Mouse (Mus musculus) erythroid progenitor cell, adult 5-6 weeks (primary cell): ENCODE results near the gene Iah1. TPM values are rescaled to one million over a fixed set of nuclear protein-coding genes. Genes with fewer than 3 reads are reported as not detected.

Source experiments
- ATAC-seq: replicated peaks from 2 replicates; pipeline ENCODE4 v1.8.0; 2016; ENCODE audit warnings: moderate number of reproducible peaks, mild to moderate bottlenecking, moderate TSS enrichment, inconsistent platforms; ENCODE audit not compliant: poor library complexity, low FRiP score, severe bottlenecking
- total RNA-seq, 2 experiments: library from RNA; stranded (forward) in 1 of 2; stranded (reverse) in 1 of 2; fragments of 150-400 nt in 1 of 2; fragments of 186-747, 209-891 nt in 1 of 2; gene quantifications; 2 replicates each; pipeline versions ENCODE4 v1.2.3 to v1.2.4; 2015 to 2017; ENCODE audit warnings: low replicate concordance in 2 of 2

The Iah1 gene
- total RNA-seq, 2 experiments from 2014 or later = 9.2 to 15.1 TPM

DNA sequence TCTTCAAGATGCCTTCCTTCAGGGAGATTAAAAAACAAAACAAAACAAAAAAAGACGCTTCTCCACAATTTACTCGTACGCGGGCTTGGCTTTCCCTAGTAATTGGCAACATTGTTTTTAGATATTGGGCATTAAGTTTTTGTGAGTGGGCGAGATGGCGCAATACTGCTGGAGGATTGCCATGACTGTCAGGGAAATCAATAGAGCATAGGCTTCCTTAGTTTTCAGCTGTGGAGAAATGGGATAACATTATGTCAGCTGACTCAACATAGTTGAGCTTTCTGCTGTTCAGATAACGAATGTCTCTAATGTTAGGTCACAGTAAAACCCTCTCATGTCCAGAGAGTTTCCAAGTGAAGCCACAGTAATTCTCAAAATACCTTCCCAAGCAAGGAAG lies 678 bp downstream of the Iah1 start:
- no peak for ATAC-seq

DNA sequence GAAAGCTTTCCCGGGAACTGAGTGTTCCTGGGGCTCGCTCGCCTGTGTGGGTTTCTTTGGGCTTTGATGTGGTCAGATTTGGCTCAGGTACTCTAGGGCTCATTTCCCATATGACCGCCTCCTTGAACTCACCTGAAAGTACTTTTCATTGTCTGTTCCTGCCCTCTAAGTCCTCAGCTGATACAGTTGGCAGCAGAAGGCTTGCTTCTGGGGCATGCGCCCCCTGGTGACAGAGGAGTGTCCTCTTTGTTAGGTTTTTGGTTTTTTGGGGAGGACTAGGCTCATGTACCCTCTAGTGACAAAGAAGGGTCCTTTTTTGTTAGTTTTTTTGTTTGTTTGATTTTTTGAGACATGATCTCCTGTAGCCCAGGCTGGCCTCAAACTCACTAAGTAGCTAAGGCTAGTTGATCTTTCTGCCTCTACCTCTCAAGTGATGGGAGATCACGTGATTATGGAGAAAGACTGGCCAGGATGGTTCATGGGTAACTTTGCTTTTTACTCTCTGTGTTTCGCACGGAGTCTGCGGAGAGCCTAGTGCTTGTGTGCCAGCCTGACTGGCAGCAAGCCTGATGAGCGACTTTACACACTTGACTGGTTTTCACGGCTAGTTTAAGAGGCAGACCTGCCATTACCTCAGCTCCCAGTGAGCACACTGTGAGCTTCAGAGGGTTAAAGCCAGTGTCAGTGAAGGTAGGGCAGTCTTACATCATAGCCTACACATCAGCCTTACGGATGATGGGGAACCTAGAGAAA lies 2.1 kb downstream of the Iah1 start:
- ATAC-seq = peak; percentile 50

DNA sequence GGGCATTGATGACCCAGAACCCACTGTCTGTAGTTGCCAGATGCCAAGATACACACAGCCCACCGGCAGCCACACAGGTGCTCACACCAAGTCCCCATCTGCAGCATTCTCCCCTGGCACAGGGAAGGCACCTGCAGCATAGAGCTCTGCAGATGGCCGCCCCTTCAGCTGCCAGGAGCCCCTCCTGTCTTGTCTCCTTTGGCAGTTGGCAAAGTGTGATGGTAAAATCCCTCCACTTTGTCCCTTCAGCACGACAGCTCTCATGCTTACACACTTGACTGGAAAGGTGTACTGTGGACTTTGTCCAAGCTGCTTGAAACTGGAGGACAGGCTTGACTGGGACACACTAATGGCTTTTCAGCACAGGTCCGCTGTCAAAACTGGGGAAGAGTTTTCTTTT lies 4.1 kb downstream of the Iah1 start:
- no peak for ATAC-seq

DNA sequence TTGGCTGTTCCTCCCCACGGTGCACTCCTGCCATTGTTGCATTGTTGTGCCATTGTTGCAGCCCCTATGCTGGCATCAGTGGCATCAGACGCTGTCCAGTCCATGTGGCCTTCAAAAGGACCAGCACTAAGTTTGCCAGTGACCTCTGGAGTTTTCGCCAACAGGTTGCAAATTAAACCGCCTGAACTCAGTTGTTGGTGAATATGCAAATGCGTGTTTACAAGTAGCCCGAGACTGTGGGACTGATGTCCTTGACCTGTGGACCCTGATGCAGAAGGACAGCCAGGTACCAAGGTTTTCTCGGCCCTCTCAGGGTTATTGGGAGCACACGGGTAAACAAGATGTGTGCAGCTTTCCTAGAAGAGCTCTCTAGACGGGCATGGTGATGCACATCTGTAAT lies 5.0 kb downstream of the Iah1 start:
- ATAC-seq = no peak

DNA sequence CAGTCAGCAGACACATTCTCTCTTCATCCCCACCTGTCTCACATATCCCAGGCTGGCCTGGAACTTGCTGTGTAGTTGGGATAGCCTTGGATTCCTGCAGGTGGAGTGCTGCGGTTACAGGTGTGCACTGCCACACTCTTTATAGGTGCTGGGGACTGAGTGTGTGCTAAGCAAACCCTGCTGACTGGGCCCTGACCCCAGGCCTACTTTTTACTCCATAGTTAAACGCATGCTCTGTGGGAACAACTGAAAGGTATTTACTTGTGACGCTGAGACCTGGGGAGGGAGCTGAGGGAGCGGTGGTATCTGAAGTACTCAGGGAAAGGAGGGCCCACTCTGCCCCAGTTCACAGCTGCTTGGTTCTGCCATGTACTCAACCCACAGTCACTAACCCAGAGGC lies 6.1 kb downstream of the Iah1 start:
- no peak for ATAC-seq

DNA sequence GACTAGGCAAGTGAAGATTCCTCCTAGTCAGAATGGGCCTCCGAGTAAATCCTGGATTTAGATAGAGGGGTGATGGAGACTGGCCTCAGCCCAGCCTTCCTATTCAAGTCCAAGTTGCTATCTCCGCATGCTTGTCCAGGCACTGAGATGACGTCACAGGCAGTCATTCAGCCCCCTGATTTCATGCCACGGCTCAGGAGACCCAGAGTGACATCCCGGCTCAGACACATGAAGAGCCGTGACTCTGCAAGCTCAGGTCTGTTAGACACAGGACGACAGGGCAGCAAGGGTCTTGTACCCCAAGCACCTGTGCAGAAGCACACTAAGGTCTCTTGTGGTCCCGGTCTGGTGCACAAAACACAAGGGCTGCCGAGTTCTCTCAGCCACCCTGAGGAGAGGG lies 6.7 kb downstream of the Iah1 start:
- ATAC-seq = no peak

DNA sequence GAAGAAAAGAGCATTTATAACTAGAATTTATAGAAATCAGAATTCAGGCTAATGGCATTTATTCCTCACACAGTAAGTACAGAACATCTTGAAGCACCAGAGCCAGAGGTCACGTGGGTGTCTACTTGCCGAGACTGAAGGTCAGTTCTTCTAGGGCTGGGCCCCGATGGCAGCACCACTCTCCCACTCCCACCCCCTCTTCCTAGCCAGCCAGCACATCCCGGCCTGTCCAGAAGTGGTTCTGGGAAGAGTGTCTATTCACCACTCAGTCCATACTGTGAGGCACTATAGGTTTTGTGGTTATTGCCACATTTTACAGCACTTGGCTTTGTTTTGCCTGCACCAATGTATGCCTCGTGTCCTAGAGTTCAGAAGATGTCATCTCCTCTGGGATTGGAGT lies 7.9 kb downstream of the Iah1 start:
- ATAC-seq = no peak

DNA sequence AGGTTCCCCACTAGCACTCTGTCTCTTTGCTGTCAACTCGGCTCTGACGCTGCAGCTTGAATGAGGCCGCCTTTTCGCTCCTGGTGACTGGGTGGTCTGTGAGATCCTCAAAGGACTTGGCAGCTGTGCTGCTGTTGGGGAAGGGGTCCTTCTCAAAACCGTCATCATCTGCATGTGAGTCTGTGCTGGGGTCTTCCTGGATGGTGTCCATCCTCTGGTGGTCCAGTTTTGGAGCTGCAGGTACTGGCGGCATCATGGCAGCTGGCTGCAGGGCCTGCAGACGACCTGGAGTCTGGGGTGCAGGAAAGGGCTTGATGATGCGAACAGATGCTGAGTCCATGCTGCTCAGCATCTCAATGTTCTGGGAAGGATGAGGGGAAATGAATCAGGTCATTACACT lies 9.1 kb downstream of the Iah1 start:
- no peak for ATAC-seq

DNA sequence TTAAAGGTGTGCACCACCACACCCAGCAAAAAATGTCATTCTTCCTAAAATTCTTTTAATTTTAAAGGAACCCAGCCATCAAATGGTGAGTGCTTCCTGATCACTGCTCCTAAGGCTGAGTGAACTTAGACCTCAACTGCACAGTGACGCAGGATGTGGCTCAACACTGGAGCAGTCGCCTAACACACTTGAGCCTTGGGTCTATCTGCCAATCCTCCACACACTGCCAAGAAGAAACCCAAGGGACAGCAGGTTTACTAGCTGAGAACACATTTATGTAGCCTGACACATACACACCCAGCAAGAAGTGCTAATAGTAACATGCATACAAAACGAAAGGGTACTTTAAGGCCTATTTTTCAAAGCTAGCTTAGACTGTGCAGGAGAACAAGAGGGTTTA lies 10.1 kb downstream of the Iah1 start:
- no peak for ATAC-seq

DNA sequence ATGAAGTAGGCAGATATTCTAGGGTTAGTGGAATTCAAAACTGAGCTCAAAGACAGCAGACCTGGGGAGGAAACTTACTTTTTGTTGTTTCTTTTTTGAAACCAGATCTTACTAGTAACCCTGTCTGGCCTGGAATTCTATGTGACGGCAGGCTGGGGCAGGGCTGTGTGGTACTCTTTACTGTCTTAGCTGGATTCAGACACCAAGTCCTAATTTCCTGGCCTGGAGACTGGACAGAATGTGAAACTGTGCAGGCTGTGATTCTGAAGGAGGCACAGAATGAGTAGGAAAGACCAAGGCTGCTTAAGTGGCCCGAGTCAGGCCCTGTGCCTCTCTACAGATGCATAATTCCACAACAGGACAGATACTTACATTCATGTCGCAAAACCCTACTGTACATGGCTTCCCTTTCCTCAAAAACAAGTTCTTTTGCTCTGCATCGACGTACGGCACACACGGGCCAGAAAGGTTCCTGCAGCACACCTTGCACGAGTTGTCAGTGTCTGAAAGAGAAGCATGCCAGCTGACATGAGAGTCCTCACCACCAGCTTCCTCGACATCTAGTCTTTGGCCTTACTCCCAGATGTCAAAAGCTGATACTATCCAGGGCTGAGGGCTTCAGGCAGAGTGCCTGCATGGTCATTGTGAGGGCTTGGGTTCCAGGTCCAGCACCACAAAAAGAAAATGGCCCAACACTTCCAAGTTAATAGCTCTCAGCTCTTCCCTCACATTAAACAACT lies 13.6 kb downstream of the Iah1 start:
- ATAC-seq = no peak

DNA sequence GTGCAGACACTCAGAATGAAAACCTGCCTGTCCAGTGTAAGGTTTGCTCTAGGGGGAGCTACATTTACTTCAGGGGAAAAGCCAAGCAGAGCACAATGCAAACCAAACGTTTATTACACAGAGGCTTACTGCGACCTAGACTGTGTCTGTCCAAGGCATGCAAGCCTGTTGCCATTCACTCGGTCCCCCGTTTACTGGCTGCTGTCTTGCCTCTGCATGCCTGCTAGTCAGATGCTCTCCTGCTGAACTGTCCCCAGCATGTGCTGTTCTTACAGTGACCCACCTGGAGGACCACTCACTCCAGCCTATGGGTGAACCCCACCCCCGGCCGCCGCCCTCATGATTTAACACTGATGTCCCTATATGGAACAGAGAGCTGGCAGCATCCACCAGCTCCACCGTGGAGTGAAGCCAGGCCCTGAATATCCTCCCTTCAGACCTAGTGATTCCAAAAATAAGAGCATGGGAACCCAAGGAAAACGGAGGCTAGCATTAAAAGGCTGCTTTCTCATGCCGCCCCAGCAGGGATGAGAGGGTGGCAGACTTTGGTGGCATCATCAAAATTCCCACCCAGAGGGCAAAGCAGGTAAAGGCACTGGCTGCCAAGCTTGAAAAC lies 14.9 kb downstream of the Iah1 start:
- ATAC-seq = no peak

DNA sequence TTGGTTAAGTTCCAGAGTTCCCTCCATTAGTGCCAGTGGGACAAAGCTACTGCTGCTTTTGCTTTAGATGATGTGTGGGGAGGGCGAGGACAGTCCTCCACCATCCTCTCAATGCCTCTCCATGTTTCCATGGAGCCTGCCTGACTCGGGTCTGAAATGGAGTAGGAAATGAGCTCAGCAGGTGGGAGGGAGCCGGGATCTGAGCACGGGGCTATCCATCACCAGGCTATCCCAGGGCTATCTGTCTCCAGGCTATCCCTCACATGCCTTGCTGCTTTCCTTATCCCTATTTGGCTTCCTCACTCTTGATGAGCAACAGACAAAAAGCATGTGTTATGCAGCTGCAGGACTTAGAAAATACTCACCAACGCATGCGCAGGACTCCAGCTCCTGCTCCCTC lies 15.5 kb downstream of the Iah1 start:
- no peak for ATAC-seq

DNA sequence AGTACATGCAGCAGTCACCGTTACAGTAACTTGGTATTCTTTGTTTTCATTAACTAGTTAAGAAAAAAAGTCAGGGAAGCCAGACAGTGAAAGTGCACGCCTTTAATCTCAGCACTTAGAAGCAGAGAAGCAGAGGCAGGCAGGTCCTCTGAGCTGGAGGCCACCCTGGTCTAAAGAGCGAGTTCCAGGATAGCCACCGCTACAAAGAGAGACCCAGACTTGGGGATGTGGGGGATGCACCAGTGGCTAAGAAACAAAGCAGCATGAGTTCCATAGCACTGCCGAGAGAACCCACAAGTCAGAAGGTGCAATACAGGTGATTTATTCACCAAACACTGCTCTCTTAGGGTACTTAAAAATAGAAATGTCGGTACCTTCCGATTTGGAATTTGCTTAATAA lies 16.8 kb downstream of the Iah1 start:
- ATAC-seq = no peak

DNA sequence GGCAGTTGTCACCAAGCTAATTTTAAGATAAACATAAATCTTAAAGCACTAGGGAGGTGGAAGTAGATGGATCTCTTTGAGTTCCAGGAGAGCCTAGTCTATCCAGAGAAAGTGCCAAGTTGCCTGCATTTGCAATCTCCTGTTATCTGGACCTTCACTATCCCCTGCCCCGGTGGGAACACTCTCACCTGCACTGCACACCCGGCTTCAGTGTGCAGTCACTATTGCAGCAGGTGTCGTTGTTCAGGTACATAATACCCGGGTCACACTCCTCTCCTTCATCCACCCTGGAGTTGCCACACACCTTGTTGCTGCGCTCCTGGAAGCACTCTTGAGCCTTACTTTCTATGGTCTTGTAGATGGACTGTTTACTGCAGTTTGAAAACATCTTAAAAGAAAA lies 17.6 kb downstream of the Iah1 start:
- ATAC-seq = no peak

DNA sequence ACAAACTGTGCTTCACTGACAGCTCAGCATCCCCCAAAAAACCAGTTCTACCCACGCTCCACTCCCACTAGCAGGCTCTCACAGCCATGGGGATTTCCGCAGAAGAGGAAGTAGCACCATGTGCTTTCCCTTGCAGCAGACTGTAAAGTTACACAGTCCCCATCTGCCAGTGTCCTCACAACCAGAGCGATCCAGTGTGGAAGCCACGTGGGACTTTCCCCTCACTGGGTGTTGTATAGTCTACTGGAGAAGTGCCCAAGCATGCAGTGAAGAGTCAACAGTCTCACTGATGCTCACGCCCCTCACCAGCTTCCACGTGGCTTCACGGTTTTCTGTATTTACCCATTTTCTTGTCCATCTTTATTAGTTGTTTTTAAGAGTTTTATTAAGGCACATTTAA lies 19.7 kb downstream of the Iah1 start:
- no peak for ATAC-seq

DNA sequence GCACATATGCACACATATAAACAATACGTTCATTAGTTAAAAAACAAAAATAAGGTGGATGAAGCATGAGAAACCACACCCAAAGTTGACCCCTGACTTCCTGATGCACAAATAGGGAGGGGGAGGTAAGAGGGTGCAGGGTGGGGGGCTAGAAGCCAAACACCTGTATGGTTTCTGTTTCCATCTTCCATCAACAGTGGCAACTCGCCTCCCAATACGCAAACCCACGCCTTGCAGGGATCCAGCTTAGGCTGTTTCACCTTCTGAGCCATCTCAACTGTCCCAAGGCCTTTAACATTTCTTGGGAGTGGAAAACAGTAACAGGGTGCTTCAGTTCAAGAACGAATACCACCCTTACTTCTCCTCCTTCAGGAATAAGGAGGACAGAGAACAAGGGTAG lies 21.0 kb downstream of the Iah1 start:
- ATAC-seq = no peak

DNA sequence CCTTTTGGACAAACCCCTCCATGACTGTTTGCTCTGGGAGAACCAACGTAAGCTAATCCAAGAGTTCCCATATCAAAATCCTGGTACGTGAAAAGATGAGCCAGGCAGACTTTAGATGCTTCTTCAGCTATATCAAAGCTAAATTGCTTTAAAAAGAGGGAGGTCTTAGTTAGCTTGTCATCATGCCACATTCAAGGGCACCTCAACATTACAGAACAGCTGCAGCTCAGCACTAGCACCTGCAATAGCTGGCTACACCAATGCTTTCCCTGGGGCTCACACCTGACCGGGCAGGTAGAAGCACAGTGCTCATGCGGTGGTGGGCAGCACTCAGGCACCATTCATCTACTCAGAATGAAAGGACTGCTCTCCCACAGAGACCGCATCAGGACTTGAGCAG lies 24.5 kb downstream of the Iah1 start:
- no peak for ATAC-seq

DNA sequence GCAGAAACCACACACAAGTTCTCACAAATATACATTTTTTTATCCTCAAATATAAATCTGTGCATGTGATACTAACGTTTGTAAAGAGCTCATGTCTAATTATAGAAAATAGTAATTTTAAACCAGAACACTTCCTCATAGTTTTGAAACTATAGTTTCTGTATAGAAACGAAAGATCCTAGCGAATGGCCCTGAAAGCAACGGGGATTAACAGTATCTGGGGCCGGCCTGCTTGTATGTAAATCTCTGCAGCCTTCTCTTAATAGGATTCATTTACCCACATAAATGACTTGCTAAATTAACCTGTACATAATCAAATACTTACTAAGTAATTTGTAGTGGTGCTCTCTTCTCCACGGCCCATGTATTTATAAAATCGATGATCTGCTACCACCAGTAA lies 30.8 kb downstream of the Iah1 start:
- no peak for ATAC-seq

DNA sequence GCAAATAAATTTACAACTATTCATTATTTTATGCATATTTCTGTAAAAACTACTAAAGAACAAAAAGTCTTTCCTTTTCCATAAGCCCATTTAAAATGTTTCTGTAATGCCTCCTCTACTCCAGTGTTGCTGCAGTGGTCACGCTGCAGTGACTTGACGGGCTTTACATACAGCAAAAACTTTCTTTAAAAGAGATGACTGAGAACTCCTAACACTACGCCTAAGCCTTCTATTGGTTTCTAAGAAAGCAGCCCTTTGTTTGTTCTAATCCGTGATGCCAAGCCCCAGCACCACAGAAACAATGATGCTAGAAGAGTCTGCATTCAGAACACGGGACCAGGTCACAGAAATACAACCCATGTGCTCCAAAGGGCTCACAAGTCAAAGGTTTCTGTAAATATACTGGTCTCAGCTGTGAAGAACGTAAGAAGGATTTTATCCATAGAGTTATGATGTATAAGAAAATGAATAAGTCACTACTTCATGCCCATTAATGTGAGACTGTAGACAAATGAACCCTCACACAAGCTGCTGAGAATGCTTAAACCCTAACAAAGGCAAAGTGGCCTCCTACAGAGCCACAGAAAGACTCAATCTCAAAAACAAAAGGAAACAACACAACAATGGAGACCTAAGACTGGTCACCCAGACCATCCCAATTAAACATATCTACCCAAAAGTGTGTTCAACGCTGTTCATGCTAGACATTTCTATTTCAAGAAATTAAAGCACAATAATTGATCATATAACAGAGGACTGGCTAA lies 34.1 kb downstream of the Iah1 start:
- no peak for ATAC-seq

DNA sequence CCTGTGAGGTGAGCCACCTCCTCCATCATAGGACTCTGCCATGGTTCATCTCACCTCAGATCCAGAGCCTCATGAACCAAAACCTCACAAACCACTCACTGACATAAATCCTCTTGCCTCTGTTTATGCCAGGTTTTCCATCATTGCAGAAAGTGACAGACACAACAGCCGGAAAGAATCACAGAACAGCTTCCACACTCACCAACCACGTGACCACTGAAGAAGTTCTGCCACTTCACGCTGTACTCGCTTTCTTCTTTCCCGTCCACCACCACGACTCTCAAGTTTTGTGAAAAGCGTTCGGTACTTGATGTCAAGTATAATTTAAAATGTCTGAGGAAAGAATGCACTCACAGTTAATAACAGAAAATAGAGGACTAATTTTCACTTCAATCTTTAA lies 37.5 kb downstream of the Iah1 start:
- no peak for ATAC-seq

DNA sequence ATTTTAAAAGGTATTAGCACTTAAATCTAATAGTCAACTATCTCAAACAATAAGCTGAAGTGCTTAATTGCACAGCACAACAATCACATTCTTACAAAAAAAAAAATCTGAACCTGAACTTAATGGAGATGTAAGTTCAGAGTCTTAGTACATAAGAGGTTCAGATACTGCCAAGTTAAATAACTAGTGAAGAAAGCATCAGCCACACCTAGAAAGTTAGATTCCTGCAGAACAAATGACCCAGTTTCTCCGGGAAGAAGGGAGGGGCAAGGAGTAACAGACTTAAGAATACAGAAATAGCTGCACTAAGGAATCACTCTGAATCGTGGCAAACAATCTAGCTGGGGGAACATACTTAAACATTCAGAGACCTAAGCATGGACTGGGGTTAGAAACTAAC lies 46.5 kb downstream of the Iah1 start:
- ATAC-seq = no peak
